Mouse (Mus musculus): ENCODE data around the gene Snap47. TPM values are rescaled to one million over a fixed set of nuclear protein-coding genes. Genes with fewer than 3 reads are reported as not detected.

Gene Snap47
- total RNA-seq (2012; rRNA removed), result 81.8 and 101 TPM in 2 replicates
- total RNA-seq (2014; rRNA removed), result 101 and 102 TPM in 2 replicates
- 93.9 and 95.9 TPM in 2 replicates for polyA plus RNA-seq (2012; ENCODE audit: insufficient read length, low read depth)

- H3K27me3 ChIP-seq (replicated peaks), result no peaks in the 10 kb centered on the region
- no peak for DNase-seq (ENCODE audit: extremely low read depth)
- peak within 1 kb of the TSS; percentile 77 to 95 (median 84) for H3K4me3 ChIP-seq (replicated peaks in 1 of 3; ENCODE audit: low read depth in 2 of 3, low read length in 2 of 3, poor library complexity in 1 of 3)
- H3K9ac ChIP-seq (ENCODE audit: insufficient read depth, low read depth), result peak within 1 kb of the TSS; percentile 57
- H3K27ac ChIP-seq (ENCODE audit: insufficient read depth, low read depth), result peak within 1 kb of the TSS; percentile 29; the same call in 1 of the 2 replicates
- peak within 1 kb of the TSS; percentile 64 for H3K4me2 ChIP-seq (ENCODE audit: insufficient read depth, low read depth, poor library complexity, severe bottlenecking)
- TF ChIP-seq CHD1 (IDR thresholded peaks at IDR 0.05; ENCODE audit: low read depth, low read length) (no peak), GABPA (IDR thresholded peaks at IDR 0.05; ENCODE audit: insufficient replicate concordance, low read depth, low read length) (no peak), RAD21 (IDR thresholded peaks at IDR 0.05; ENCODE audit: low read depth, low read length) (no peak), IRF4 (IDR thresholded peaks at IDR 0.05; ENCODE audit: low read depth, low read length) (no peak), MYC (IDR thresholded peaks at IDR 0.05; ENCODE audit: low read depth, low read length) (no peak), MEF2A (IDR thresholded peaks at IDR 0.05; ENCODE audit: borderline replicate concordance, low read depth, low read length) (no peak), CTCF (conservative IDR thresholded peaks at IDR 0.05 in 1 of 2, IDR thresholded peaks at IDR 0.05 in 1 of 2; ENCODE audit: low read depth in 2 of 2, low read length in 2 of 2) (no peak), USF1 (IDR thresholded peaks at IDR 0.05; ENCODE audit: low read depth, low read length) (no peak), SMC3 (IDR thresholded peaks at IDR 0.05; ENCODE audit: low read depth, low read length) (no peak), POLR2AphosphoS2 (IDR thresholded peaks at IDR 0.05; ENCODE audit: low read depth, low read length) (no peak), UBTF (IDR thresholded peaks at IDR 0.05; ENCODE audit: low read depth, low read length) (no peak), JUN (IDR thresholded peaks at IDR 0.05; ENCODE audit: insufficient read depth, low read depth, low read length) (no peak), BHLHE40 (IDR thresholded peaks at IDR 0.05; ENCODE audit: low read depth, low read length) (no peak), SIN3A (IDR thresholded peaks at IDR 0.05; ENCODE audit: low read length) (no peak)
- in situ Hi-C loops (cut with MboI; ENCODE audit: low pct_ligation_motif_present, low pct_unique_long_range_greater_than_20kb, low sequenced_read_pairs), result no loop called here
- H3K79me2 ChIP-seq (replicated peaks; ENCODE audit: control insufficient read depth, extremely low read depth, insufficient read depth, poor library complexity, severe bottlenecking), result no peaks in the 10 kb centered on the region; the same call in 1 of the 2 replicates
- H3K4me1 ChIP-seq (ENCODE audit: control insufficient read depth in 1 of 2, insufficient read depth in 2 of 2), result peaks cover 19 to 37% of the 10 kb centered on the region in 2 experiments
- no peaks in the 10 kb centered on the region for H3K9me3 ChIP-seq (replicated peaks; ENCODE audit: low read length)
- dilution Hi-C loops (cut with MboI; ENCODE audit: extremely low pct_ligation_motif_present, extremely low pct_unique_long_range_greater_than_20kb, low sequenced_read_pairs), result no loop called here
- peaks cover 31 to 61% of the 10 kb centered on the region in 2 experiments for H3K36me3 ChIP-seq (replicated peaks in 1 of 2; ENCODE audit: control insufficient read depth in 1 of 2, insufficient read depth in 1 of 2, low read length in 1 of 2)
Observed at GRCm38 (mm10) chr11:59451086-59451485, at the start of gene Snap47. TSS of gene Snap47 (minus strand) at chr11:59451186.

- Histone ChIP-seq H3K4me1 (ENCODE audit: control insufficient read depth in 1 of 2, insufficient read depth in 2 of 2) (peaks cover 0 to 75% of the 10 kb centered on the region in 2 experiments; a peak in 2 of 4 replicates), H3K9ac (ENCODE audit: insufficient read depth, low read depth) (no peak overlapping the region), H3K4me2 (ENCODE audit: insufficient read depth, low read depth, poor library complexity, severe bottlenecking) (no peak overlapping the region), H3K79me2 (replicated peaks; ENCODE audit: control insufficient read depth, extremely low read depth, insufficient read depth, poor library complexity, severe bottlenecking) (no peaks in the 10 kb centered on the region), H3K4me3 (replicated peaks in 1 of 3; ENCODE audit: low read depth in 2 of 3, low read length in 2 of 3, poor library complexity in 1 of 3) (no peak overlapping the region), H3K36me3 (replicated peaks in 1 of 2; ENCODE audit: control insufficient read depth in 1 of 2, insufficient read depth in 1 of 2, low read length in 1 of 2) (peaks cover 87 to 99% of the 10 kb centered on the region in 2 experiments), H3K9me3 (replicated peaks; ENCODE audit: low read length) (peaks cover 8% of the 10 kb centered on the region), H3K27me3 (replicated peaks) (no peaks in the 10 kb centered on the region), H3K27ac (ENCODE audit: insufficient read depth, low read depth) (no peak overlapping the region)
- no peak for DNase-seq (ENCODE audit: extremely low read depth)
- TF ChIP-seq CTCF (conservative IDR thresholded peaks at IDR 0.05 in 1 of 2, IDR thresholded peaks at IDR 0.05 in 1 of 2; ENCODE audit: low read depth in 2 of 2, low read length in 2 of 2) (peak in 1 of 2 experiments; percentile 26; a peak in 2 of 4 replicates), EP300 (IDR thresholded peaks at IDR 0.05; ENCODE audit: low read length) (no peak), USF2 (conservative IDR thresholded peaks at IDR 0.05; ENCODE audit: low read depth, low read length) (no peak), RCOR1 (conservative IDR thresholded peaks at IDR 0.05; ENCODE audit: low read depth, low read length) (no peak), MAZ (IDR thresholded peaks at IDR 0.05; ENCODE audit: low read depth, low read length) (no peak), CHD2 (IDR thresholded peaks at IDR 0.05; ENCODE audit: low read length) (no peak)
- dilution Hi-C loops (cut with MboI; ENCODE audit: extremely low pct_ligation_motif_present, extremely low pct_unique_long_range_greater_than_20kb, low sequenced_read_pairs), result no loop called here
- in situ Hi-C loops (cut with MboI; ENCODE audit: low pct_ligation_motif_present, low pct_unique_long_range_greater_than_20kb, low sequenced_read_pairs), result no loop called here
Observed at GRCm38 (mm10) chr11:59497747-59498146, 46.8 kb upstream of the Snap47 start.

Measured in CH12.LX (cell line).